Mouse (Mus musculus) erythroid progenitor cell, adult 5-6 weeks (primary cell): ENCODE results near the gene Nfib. TPM values are rescaled to one million over a fixed set of nuclear protein-coding genes. Genes with fewer than 3 reads are reported as not detected.

Experiments
- ATAC-seq: replicated peaks from 2 replicates; pipeline ENCODE4 v1.8.0; 2016; ENCODE audit warnings: moderate number of reproducible peaks, mild to moderate bottlenecking, moderate TSS enrichment, inconsistent platforms; ENCODE audit not compliant: poor library complexity, low FRiP score, severe bottlenecking
- total RNA-seq, 2 experiments: library from RNA; stranded (forward) in 1 of 2; stranded (reverse) in 1 of 2; fragments of 150-400 nt in 1 of 2; fragments of 186-747, 209-891 nt in 1 of 2; gene quantifications; 2 replicates each; pipeline versions ENCODE4 v1.2.3 to v1.2.4; 2015 to 2017; ENCODE audit warnings: low replicate concordance in 2 of 2

The Nfib gene
- total RNA-seq, 2 experiments from 2014 or later: 1.3 TPM; not detected in 1

DNA sequence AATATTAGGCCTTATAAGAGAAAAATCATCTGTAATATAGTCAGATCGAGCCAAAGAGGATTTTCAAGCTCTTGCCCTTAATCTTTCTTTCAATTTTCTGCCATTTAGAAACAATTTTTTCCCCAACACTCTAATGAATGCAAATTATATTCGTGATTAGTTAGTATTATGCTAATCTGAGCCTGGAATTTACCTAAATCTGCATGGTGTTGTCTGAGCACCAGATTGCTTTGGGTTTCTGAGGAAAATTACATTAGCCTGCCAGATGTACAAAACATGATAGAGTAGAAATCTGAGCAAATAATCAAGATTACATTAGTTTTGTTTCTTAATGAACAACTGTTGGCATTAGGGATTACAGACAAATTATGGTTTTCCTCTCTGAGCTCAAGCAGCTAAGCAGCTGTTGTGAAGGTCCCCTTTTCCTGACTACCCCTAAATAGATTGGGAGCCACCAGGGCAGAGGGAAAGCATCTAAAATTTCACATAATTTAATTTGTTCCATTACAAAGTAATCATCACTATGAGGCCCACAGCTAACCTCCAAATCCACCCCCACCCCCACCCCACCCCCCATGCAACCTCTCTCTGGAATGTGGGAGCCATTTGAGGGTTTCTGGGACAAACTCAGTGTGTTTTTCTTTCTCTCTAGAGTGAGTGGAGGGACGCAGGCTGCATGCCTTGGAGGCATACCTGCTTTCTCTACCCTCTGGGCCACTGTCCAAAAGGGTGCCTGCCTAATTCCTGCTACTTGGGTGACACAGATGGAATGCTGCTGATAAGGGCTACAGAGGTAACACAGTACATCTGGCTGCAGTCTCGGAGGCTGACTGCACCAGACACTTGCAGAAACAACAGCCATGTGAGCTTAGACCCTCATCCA is 14.2 kb downstream of the Nfib start:
- no peak for ATAC-seq

DNA sequence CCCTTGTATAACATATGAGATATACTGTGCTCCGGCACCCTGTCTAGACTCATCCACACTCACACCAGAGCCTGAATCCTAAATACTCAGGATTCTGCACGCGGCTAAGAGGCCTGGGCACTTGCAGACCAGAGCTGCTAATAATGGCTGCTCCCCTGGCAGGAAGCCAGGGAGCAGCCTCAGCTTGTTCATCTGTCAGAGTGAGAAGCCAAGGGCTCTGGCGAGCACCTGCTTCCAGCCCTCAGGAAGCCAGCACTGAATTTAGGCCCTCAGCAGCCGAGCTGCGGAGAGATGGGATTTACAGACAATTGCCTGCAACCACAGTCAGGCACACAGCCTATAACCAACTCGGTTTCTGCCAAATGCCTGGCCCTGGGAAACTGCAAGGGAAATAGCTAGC is 15.3 kb downstream of the Nfib start:
- ATAC-seq: no peak

DNA sequence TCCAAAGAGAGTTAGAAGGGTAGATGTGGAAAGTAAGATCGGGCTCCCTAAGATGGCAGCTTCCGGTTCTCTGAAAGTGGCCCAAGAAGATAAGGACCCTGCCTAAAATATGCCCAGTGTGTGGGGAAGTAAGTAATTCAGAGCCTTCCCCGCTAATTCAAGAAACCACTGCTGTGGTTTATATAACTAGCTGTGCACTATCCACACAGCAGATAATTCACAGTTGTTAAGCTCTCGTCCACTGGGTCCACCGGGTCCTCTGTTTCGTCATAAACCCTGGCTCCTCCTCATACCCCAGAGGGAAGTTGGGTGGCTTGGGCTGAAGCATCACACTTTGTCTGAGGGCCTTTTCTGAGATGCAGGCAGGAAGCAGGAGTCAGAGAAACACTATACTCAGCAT is 19.5 kb downstream of the Nfib start:
- no peak for ATAC-seq

DNA sequence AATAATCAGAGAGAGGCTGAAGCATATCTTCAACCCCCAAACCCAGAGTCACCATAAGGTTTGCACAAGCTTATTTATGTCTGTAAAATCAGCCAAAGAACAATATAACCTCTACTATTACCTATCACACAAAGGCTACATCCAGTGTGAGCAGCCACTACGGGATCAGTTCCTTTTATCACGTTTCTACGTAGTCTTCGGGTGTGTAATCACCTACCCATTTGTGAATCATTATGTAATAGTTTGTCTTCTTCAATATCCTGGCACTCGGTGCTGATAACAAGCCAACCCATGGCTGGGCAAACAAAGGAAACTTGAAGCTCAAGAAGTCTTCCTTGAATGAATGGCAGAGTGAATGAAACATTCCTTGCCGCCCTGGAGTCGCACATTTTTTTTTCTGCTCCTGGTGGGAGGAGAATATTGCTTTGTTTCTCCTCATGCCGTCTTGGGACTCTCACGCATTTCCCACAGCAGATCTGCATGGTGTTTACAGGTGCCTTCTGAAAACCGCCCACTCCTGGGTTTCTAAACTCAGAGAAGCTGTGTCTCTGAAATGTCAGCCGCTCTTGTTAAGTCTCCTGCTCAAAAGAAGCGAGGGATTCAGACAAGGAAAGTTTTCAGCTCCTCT is 21.3 kb downstream of the Nfib start:
- no peak for ATAC-seq

DNA sequence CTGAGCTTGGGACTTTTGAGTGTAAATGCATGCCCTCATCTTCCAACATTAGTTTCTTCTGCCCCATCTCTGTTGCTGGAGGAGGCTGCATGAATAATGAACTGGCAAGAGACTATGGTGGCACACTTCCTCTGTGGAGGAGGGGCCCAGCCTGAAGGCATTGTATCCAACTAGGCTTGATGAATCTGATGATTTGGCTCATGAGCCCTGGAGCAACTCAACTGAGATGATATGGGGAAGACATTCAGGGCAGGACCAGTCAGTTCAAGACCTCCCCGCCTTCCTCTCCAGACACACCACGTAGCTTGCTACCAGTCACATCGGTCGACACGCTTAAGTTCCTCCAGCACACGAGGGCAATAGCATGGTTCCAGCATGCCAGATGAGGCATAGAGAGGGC is 22.0 kb downstream of the Nfib start:
- no peak for ATAC-seq

DNA sequence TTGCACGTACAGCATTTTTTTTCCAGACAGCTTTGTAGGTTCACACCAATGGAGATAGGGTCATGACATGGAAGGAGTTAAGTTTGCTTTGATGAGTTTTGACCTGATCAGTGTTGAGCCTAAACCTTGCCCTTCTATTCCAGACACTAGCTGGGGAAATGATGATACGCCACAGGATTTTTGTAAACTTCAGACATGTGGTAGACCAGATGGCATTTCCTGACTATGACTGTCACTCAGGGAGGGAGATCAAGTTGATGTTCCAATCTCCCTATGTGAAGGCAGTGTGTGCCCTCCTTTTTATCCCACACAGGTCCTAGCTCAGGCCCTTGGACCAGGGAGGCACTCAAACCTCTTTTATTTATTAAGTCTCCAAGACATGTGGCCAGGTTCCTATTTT is 29.4 kb downstream of the Nfib start:
- no peak for ATAC-seq

DNA sequence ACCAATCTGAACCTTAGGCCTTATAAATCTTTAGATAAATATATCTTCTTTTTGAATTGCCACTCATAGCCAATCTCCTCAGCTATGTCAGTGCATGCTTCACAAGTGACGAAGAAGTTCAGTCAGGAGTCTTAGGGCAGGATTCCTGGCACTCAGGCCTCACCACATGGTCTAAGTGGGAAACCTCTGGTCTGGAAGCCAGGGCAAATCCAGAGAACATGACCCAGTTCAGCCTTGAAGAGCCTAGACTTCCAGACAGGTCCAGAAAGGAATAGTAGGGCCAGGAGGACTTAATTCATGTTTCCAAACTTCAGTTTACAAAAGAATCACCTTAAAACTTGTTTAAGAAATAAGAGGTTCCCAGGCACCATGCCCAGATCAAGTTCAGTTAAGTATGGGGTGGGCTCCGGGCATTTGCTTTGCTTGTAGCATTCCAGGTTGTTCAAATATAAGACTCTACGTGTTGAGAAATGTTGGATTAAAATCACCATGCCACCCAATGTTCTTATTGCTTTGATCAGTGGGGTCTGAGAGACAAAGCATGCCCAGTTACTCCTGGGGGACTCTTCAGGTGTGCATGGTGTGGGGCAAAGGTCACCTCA is 38.2 kb downstream of the Nfib start:
- ATAC-seq: no peak

DNA sequence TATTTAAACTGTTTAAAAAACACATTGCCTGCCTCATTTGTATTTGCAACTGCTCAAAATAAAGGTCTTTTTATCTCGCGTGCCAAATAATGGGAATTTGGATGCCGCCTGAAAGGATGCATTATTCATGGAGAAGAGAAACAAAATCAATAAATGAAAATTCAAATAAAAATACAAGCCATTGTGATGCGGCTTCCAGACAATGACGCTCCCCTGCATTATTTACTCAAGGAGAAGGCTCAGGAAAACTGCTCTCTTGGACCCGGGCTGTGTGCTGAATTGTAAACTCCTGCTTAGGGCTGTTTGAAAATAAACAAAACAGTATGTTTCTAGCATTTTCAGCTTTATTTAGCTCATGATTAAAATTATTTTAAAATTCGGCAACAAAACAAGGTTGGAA is 41.1 kb downstream of the Nfib start:
- no peak for ATAC-seq

DNA sequence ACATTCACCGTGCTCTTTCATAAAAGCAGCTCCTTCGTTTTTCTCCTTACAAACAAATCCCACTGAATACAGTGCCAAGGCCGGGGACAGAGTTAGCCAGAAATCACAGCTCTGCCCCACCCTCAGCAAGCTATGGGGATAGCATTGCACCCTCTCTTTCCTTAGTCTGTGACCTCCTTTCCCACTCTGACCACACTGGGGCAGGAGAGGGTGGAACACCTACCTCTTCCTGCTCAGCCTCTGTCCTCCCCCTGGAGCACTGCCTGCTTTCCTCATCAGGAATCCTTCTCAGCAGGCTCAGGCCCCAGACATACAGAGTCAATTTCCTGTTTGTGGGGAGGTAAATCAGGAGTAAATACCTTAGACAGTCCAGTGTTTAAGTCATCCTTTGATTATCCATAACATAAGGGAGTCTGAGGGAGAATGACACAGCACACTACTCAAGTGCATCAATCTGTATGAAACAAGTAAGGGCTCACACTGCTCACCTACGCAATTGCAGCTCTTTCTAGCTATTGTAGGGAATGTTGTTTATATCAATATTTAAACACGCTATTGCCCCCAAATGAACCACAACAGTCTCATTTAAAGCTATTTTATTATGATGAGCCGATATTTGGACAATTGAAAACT is 41.7 kb downstream of the Nfib start:
- ATAC-seq: no peak

DNA sequence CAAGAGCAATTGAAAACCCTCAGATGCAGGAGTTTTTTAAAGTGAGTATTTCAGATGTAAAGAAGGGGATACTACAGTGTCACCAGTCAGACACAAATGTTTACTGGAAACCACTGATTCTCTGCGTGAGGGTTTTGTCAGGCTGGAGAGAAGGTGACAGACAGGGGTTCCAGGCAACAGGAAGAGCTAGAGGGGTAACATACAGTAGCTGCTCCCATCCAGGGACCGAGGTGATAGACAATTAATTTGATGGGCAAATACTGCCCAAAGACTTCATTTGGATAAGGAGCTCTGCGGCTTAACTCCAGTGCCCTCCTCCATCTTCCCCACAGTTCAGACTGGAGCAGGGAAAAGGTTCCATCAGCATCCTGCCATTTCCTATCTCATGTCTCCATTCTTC is 42.9 kb downstream of the Nfib start:
- no peak for ATAC-seq

DNA sequence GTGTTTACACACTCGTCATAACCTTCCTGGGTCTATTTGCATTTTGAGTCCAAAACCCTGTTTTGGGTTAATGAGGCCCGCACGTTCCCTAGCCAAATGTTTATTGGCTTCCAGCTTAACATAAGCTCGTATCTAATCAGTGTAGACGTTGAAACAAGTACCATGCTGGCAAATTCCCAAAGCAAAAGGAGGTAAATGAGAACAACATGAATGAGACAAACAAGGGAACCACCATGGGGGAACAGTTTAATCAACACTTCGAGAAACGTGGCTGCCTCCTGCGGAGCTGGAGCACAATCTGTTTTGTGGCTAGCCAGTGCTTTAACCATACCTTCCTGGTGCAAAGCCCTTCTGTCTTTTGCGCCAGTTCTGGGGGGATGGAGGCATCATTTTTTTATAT is 43.3 kb downstream of the Nfib start:
- ATAC-seq: no peak

DNA sequence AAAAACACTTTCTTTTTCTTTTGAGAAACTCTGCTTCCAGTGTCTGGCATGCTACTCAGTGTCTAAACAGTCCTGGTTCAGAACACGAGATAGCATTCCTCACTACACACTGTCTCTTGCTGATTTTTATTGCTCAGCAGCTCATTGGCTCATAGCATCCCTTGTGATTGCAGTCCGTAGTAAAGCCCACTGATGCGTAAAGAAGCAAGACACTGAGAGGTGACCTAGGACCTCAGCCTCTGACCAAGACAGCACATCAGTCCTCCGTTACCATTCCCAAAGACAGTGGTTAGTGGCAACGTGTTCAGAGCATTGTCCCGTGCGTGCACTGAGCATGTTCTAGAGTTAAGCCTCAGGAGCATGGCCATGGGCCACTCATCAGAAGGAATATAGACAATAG is 44.3 kb downstream of the Nfib start:
- no peak for ATAC-seq

DNA sequence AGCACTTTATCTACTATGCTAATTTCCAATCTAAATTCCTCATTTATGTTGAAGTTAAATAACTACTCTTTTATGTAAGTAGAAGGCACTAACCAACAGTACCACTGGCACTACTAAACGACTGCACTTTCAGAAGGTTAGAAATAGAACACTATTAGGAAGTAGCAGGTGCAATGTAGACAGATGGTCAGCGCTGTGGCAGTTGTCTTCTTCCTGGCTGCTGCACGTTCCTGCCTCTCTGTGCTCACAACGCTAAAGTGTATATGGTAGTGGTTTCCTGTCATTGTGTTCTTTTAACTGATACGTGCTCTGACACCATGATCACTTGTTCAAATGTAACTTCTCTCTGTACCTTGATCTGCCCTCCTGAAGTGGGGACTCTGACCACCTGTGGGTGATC is 59.9 kb downstream of the Nfib start:
- no peak for ATAC-seq

DNA sequence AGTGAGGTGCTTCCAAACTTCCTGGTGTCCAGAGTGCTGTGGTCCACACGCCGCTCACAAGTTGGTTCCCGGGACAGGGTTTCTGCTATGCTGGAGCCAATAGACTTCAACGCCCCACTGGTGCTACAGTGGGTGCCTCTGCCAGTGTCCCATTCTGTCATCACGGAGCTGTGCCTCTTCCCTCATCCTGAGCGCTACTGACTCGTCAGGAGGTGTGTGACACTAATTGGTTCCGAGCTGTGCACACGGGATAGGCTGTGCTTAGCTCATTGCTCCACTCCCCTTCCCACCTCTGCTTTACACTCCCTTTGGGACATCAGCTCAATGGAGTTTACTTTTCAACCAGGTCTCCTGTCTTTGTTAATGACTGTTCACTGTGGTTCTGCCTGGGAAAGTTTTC is 60.8 kb downstream of the Nfib start:
- no peak for ATAC-seq

DNA sequence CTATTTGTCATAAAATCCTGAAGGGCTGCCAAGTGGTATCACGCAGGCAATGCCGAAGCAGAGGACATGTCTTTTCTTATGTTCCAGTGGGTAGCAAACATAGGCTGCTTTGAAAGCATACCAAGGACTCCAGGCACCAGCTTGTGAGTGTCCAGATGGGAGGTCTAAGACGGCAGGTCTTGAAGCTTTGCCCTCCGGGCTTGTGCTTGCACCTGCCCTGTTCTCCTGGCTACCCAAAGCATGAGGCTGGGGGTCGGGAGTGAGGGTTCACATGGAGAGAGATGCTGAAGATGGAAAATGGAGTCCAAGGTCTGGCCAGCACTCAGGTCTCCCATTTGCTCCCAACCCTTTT is 61.8 kb downstream of the Nfib start:
- no peak for ATAC-seq

DNA sequence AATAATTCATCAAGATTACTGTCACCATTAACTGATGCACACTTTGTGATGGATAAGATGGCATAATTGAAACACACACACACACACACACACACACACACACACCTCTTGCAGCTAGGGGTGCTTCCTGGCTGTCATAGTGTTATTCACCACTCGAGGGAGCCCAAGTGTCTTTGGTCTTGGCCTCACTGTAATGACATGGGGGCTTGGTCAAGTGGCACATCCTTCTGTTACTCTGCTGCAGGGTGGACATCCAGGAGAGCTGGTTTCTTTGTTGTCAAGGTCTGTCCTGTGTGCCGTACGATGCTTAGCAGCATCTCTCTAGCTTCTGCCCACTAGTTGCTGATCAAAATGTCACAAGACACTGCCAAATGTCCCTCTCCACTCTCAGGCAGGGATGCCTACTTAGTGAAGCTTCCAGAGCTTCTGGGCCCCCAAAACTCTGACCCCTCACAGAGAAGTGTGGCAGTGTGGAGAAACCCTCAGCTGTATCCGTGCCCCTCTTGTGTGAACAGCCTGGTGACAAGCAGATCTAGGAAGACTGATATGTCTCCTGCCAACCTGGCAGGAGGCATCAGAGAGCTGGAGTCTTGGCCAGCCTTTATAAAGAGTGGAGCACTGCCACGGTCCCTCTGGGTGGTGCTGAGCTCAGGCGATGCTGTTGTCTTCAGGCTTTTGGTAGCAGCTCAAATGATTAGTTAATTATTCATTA is 62.4 kb downstream of the Nfib start:
- no peak for ATAC-seq

DNA sequence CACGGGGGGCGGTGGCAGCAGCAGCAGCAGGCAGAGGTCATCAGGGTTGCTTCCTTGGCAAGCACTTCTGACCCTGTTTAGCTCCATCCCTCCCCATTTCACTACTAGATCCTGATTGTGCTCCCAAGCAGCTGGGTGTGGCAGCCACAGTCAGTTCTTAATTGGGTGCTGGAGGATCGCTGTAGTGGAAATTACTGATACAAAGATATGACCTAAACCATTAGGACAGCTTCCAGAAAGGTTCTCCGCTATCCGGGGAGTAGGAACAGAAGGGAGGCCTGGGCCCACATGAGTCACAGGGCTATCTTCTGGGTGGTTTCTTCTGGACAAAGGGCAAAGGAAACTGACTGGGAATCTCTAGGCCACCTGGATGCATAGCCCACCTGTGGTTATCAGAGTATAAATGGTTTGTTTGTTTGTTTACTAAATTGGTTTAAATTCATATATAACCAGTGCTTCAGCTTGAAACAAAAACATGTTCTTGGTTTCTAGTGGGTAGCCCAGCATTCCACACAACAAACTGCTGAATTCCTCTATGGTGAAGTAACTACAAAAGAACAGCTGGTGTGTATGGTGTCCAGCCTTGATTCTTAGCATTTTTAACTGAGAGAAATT is 64.4 kb downstream of the Nfib start:
- no peak for ATAC-seq

DNA sequence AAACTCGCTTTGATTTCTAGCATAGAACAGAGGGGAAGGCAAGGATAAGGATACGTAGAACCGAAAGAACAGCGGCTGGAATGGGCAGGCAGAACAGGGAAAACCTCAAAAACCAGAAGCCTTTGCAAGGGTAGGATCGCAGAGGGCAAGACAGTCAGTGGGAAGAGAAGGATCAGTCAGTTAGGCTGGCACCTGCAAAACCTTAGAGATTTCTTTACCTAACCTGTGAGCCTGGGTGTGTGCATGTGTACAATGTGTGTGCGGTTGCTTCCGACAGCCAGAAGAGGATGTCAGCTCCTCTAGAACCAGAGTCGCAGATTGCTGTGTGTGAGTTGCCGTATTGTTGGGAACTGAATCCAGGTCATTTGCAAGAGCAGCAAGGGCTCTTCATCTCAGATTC is 67.3 kb downstream of the Nfib start:
- no peak for ATAC-seq

DNA sequence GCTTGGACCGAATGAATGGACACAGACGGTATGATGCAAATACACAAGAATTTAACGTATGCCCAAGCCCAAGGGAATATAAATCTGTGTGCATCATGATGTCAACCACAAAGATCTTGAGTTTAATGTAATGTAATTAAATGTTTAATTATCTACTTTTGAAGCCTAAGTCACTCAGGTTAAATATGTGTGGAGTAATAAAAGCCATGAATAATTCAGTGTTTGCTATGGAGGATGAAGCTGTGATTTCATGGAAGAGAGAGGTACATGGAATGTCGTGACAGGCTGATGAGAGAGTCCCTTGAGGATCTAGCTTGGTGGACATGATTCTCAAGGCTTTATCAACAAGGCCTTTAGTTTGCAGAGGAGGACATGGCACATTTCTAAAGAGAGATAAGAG is 67.9 kb downstream of the Nfib start:
- ATAC-seq: no peak

DNA sequence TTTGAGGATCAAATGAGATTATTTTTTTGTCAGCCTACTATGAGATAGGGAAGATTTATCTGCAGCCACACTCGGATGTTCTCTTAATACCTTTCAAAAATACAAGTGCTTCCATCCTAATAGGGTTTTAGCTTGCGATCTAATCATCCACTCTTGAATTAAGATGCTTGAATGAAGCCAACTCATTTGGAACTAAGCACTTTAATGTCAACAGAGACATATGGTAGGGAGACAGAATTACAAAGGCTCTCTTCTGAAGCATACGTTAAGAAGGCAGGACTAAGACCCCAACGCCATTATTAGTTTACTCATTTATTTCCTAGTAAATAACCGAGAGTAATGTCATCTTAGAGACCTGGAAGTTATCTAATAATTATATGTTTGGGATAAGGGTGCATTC is 68.9 kb downstream of the Nfib start:
- ATAC-seq: no peak
